Mouse (Mus musculus) adrenal gland, postnatal 14 days (tissue): ENCODE results near the gene Ap1b1. TPM values are rescaled to one million over a fixed set of nuclear protein-coding genes. Genes with fewer than 3 reads are reported as not detected.
"Not testable (repeated sequence)": the region's sequence is repeated elsewhere in the genome, so short reads cannot be mapped to it uniquely, and the experiment has no call there.

Experiments
- DNase-seq: peaks from one replicate; pipeline ENCODE4 v3.0.0; 2021; ENCODE audit warnings: mixed read lengths
- microRNA-seq, 2 experiments: library from miRNA; unstranded; fragments of <30 nt; microRNA quantifications; one replicate each; pipeline ENCODE4 v1.2.0; 2021
- total RNA-seq: library from RNA; stranded (reverse); gene quantifications from 2 replicates; pipeline ENCODE4 v1.2.3, GENCODE M21; 2021

Ap1b1 gene
- total RNA-seq, 1 experiment from 2014 or later, result 59.5 TPM

DNA sequence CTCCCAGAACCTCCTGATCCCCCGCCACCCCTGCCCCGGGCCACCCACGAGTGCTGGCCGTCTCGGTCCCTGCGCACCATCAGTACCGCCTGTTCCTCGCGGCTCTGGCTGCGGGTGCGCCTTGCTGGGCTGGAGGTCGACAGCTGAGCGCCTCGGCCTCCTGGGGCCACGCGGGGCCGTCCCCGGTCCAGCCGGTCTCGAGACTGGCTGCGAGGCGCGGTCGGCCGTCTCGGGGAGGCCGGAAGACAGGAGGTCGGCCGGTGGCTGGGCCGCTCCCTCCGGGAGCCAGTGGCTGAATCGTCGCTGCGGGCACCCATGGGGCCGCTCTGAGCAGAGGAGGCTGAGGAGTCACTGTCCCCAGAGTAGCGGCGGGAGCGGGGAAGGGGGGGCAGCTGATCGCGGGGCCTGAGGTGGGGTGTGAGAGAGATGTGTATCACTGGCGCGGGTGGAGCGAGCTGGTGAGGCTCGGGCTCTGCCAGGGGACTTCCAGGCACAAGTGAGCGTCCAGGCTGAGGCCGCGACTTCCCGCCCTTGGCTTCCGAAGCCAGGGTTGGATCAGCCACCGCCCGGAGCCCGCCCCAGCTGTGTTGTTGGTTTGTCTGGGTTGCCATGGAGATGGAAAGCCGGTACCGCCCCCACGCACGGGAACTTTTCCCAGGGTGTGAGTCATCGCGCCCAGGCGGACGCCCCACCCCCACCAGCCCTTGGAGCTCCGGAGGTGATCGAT lies 75.0 kb downstream of the Ap1b1 start:
- DNase-seq, result peak; percentile 97

DNA sequence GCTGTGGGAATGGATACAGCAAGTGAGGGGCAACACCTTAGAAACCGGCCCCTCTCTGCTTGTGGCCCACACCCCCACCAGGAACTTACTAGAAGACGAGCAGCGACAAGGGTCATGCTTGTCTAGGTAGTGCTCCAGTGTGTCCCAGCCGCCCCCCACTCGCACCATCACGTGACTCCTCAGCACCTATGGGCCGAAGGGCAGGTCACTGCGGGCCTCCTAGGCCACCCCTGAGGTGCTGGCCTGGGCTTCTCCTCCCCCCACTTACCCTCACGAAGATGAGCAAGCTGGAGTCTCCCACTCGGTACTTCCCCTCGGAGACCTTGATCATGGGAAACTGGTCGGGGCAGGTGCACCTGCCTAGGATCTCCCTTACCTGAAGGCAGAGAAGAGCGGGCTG lies 75.7 kb downstream of the Ap1b1 start:
- no peak for DNase-seq

DNA sequence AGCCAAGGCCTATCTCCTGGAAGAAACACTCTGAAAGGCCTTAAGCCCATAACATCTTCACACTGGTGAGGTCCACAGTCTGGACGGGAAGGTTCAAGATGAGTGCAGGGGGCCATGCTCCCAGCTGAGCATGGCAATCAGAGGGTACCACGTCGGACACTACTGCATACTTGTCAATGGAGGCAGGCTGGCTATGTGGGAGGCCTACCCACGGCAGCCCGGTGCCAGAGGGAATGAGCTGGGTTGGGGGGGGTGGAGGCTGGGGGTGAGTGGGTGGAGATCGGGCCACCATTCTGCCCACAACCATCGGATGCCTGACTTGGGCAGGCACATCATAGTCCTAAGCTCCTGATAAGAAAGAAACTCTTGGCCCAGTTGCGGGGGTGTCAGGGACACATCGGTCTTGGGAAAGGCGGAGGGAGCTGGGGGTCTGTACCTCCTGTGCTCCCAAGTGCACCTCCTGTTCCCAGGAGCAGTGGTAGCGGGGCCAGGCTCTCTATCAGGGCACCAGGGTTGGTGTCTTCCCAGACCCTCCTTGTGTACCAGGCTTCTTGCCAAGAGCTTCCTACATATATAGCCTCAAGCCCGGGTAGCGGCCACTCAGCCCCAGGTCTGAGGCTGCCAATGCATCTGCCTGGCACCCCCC lies 76.4 kb downstream of the Ap1b1 start:
- DNase-seq, result no peak

DNA sequence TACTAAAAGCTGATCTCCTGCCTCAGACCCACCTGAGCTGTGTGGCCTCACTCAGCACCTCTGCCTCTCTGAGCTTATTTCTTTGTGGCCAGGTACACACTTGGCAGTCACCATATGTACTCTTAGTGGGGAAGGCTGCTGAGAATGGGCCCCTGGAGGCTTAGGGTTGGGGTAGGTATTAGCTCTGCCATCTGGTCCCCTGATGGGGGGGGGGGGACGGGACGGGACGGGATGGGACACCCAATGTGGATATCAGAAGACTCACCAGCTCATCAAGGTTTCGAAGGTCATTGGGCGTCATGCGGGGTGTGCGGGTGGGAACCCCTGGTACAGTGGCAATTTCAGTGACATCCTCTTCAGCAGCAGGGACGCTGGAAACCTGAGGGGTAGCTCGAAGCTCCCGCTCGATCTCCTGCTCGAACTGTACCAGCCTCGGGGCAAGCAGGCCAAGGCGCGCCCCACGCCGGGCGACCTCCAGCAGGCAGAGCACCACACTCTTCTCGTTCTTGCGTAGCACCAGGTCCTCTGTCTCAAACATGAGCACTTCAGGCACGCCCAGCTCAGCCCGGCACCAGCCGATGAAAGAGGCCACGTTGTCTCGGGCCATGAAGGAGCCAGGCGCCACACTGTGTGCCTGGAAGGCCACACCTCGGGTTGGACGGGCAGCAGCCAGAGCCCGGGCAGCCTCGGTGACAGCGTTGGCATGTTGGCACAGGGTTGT lies 77.1 kb downstream of the Ap1b1 start:
- DNase-seq, result peak; percentile 45

DNA sequence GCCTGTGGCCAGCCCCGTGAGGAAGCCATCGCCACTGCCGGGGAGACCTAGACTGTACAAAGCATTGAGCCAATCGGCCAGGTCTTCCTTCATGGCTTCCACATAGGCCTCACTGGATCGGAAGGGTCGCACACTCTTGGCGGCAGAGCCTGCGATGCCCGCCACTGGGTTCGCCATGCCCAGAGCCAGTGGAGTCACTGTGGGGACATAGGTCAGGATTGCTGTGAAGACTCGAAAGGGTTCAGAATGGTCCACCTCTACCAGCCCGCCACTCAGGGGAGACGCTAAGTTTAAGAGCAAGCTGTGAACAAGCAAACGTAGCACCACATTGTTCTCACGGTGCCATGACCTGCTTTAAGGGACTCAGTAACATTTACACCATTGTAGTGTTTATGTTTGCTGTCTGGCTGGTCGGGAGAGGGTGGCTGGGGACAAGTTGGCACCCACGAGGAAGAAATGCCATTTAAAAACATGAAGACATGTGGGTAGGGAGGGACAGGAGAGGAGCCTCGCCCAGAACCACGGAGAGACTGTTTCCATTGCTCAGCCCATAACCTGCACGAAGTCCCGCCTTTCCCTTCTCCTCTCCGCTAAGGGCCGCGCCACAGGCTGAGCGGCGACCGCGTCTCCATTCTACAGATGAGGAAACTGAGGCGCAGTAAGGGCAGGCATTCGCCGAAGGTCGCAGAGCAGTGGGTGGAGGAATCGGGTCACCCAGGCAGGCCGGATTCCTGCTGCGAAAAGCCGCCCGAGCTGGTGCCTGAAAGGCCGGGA lies 77.8 kb downstream of the Ap1b1 start:
- DNase-seq, result no peak

GRCm38 (mm10) chr11:5065056-5065821 lies 78.6 kb downstream of the Ap1b1 start, which contains the start of gene Gas2l1:
TSS of gene Gas2l1 (minus strand) at chr11:5065327.
- peak; percentile 95 for DNase-seq

DNA sequence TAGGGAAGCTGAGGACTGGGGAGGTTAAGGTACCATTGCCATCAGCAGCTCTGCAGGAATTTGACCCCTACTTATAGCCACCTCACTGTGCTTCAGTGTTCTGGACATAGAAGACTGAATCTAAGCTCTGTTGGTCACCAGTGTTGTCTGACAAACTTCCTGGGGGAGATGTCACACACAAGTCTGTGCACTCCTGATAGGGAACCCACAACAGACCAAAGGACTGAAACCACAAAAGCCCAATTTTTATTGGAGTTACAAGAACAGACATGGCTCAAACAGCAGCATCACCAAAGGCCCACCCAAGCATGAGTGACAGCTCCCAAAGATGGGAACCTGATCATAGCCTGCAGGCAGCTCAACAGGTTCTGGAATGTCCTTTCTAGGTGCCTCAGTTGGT lies 80.4 kb downstream of the Ap1b1 start:
- no peak for DNase-seq

DNA sequence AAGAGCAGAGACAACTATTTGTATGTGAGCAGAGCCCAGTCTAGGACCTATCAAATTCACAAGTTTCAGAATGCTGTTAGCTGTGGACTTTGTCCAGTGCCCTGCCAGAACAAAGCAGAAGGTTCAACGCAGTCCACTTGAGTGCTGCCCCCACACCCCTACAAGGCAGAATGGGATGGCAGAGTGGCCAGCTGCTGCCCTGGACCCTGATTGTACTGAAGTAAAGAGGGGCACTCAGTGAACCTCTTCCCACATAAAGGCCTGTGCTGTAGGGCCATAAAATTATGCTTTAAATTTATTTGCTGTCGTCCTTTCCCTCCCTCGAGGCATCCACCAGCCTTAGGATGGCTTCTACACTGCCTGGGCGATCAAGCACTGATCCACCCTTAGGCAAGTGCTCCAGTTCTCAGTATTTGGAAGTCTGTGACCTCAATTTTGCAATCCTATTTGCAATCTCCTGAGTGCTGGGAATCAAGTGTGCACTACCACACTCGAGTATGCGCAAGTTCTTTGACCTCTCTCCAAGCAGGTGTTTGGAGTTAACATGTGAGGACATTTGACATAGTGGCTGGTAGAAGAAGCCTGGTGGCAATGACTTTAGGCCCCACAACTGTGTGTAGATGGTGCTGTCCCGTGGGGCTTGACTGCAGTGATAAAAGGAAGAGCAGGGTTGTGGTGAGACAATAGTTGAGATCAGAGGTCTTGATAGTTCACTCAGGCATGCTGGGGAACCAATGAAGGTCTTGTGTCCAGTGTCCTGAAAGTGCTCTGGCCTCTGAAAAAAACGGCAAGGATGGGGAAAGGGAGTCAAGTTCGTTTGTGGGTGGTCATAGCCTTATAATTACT lies 81.7 kb downstream of the Ap1b1 start:
- peak; percentile 31 for DNase-seq

DNA sequence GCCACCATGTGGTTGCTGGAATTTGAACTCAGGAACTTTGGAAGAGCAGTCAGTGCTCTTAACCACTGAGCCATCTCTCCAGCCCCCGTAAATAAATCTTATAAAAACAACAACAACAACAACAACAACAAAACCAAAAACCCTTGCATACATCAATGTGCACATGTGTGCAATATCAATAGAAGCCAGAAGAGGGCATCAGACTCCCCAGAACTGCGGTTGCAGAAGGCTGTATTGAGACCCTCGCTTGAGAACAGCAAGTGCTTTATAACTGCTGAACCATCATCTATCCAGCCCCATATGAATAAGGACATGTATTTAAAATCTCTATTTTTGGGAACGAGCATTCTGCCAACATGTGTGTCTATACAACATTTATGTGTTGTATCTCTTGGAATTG lies 88.3 kb downstream of the Ap1b1 start:
- peak; percentile 37 for DNase-seq

DNA sequence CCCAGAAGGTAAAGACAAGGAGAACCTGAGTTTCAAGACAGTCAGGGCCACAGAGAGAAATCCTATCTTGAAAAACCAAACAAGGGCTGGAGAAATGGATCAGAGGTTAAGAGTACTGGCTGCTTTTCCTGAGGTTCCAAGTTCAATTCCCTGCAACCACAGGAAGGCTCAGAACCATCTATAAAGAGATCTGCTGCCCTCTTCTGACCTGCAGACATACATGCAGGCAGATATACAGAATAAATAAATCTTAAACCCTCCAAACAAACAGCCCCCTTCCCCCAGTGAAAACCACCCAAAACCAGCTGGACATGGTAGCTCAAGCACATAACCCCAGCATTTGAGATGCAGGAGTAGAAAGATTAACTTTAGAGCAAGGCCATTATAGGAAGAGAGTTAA lies 89.1 kb downstream of the Ap1b1 start:
- DNase-seq, result no peak

- DNase-seq, result not testable (repeated sequence)
Measured at GRCm38 (mm10) chr11:5076843-5077242, 90.2 kb downstream of the Ap1b1 start.

- peak; percentile 49 for DNase-seq
Measured at GRCm38 (mm10) chr11:5089147-5089546, 102.5 kb downstream of the Ap1b1 start.

GRCm38 (mm10) chr11:5091706-5092105 lies 105.1 kb downstream of the Ap1b1 start:
- no peak for DNase-seq

Small RNAs within 50 kb of the gene (microRNA-seq; reads per million reads assigned to microRNA genes)
- gene Gm47296, result 0 to 0.38 reads per million in 2 experiments

Other genes with a start within 250 kb of the Ap1b1 start
- 0.15 and 0.41 TPM in 2 replicates for gene Cabp7, start 240.0 kb upstream of the Ap1b1 start, total RNA-seq
- gene Nf2, start 137.3 kb upstream of the Ap1b1 start, total RNA-seq, result 102 and 106 TPM in 2 replicates
- gene Nipsnap1, start 112.9 kb upstream of the Ap1b1 start, total RNA-seq, result 23.1 and 41.1 TPM in 2 replicates
- 29.9 and 34.6 TPM in 2 replicates for gene Thoc5, start 91.5 kb upstream of the Ap1b1 start, total RNA-seq
- gene Nefh, start 38.8 kb upstream of the Ap1b1 start, total RNA-seq, result 1.8 and 2.8 TPM in 2 replicates
- 0.30 and 0.34 TPM in 2 replicates for gene Rasl10a, start 71.3 kb downstream of the Ap1b1 start, total RNA-seq
- 34.5 and 35.0 TPM in 2 replicates for gene Gas2l1, start 78.5 kb downstream of the Ap1b1 start, total RNA-seq
- gene Rhbdd3, start 112.1 kb downstream of the Ap1b1 start, total RNA-seq, result 18.3 and 19.0 TPM in 2 replicates
- gene Ewsr1, start 112.4 kb downstream of the Ap1b1 start, total RNA-seq, result 297 and 324 TPM in 2 replicates
- 8.9 and 10.1 TPM in 2 replicates for gene Emid1, start 165.4 kb downstream of the Ap1b1 start, total RNA-seq